Mouse (Mus musculus): ENCODE measurements around the gene Fkbp10. TPM values are rescaled to one million over a fixed set of nuclear protein-coding genes. Genes with fewer than 3 reads are reported as not detected.

The Fkbp10 gene
- polyA plus RNA-seq, 1 experiment from 2014 or later, result 7.2 TPM

- ATAC-seq (ENCODE audit: low read depth), result peak; percentile 99
- Histone ChIP-seq H3K9me3 (ENCODE audit: control insufficient read depth, low read length) (no peaks in the 10 kb centered on the region), H3K27me3 (ENCODE audit: control insufficient read depth, insufficient read depth, low read length) (no peaks in the 10 kb centered on the region), H3K27ac (ENCODE audit: low read depth, low read length) (peak within 1 kb of the TSS; percentile 70), H3K9ac (replicated peaks; ENCODE audit: low read depth, low read length) (peak within 1 kb of the TSS; percentile 76), H3K4me3 (ENCODE audit: low read depth, low read length) (peak within 1 kb of the TSS; percentile 70), H3K4me1 (ENCODE audit: control insufficient read depth, insufficient read depth, low read length) (peaks cover 5% of the 10 kb centered on the region; the same call in 1 of the 2 replicates), H3K36me3 (ENCODE audit: control insufficient read depth, insufficient read depth, low read length) (no peaks in the 10 kb centered on the region), H3K4me2 (ENCODE audit: low read depth, low read length) (peak within 1 kb of the TSS; percentile 43)
- 1% methylated on average over 37 of the region's 37 CpGs for WGBS
Measured at GRCm38 (mm10) chr11:100397600-100398389, 17.7 kb upstream of the Fkbp10 start, which contains the start of gene Jup. Gene Jup (minus strand): TSS chr11:100397763.

- Histone ChIP-seq H3K27me3 (ENCODE audit: control insufficient read depth, insufficient read depth, low read length) (no peaks in the 10 kb centered on the region), H3K4me2 (ENCODE audit: low read depth, low read length) (no peak overlapping the region), H3K36me3 (ENCODE audit: control insufficient read depth, insufficient read depth, low read length) (no peaks in the 10 kb centered on the region), H3K9ac (replicated peaks; ENCODE audit: low read depth, low read length) (no peak overlapping the region), H3K4me1 (ENCODE audit: control insufficient read depth, insufficient read depth, low read length) (peaks cover 5% of the 10 kb centered on the region; the same call in 1 of the 2 replicates), H3K9me3 (ENCODE audit: control insufficient read depth, low read length) (no peaks in the 10 kb centered on the region), H3K27ac (ENCODE audit: low read depth, low read length) (no peak overlapping the region), H3K4me3 (ENCODE audit: low read depth, low read length) (no peak overlapping the region)
- no peak for ATAC-seq (ENCODE audit: low read depth)
- WGBS, result 97% methylated on average over 7 of the region's 7 CpGs
Measured at GRCm38 (mm10) chr11:100398517-100398916, 17.0 kb upstream of the Fkbp10 start.

- Histone ChIP-seq H3K9ac (replicated peaks; ENCODE audit: low read depth, low read length) (no peak overlapping the region), H3K27me3 (ENCODE audit: control insufficient read depth, insufficient read depth, low read length) (no peaks in the 10 kb centered on the region), H3K4me1 (ENCODE audit: control insufficient read depth, insufficient read depth, low read length) (peaks cover 5% of the 10 kb centered on the region; the same call in 1 of the 2 replicates), H3K4me3 (ENCODE audit: low read depth, low read length) (no peak overlapping the region), H3K4me2 (ENCODE audit: low read depth, low read length) (no peak overlapping the region), H3K36me3 (ENCODE audit: control insufficient read depth, insufficient read depth, low read length) (no peaks in the 10 kb centered on the region), H3K9me3 (ENCODE audit: control insufficient read depth, low read length) (no peaks in the 10 kb centered on the region), H3K27ac (ENCODE audit: low read depth, low read length) (no peak overlapping the region)
- ATAC-seq (ENCODE audit: low read depth), result no peak
- WGBS, result 83% methylated on average over 9 of the region's 9 CpGs
Measured at GRCm38 (mm10) chr11:100399320-100399719, 16.2 kb upstream of the Fkbp10 start.

- no peaks in the 10 kb centered on the region for H3K36me3 ChIP-seq (ENCODE audit: control insufficient read depth, insufficient read depth, low read length)
- H3K4me1 ChIP-seq (ENCODE audit: control insufficient read depth, insufficient read depth, low read length), result peaks cover 3% of the 10 kb centered on the region; the same call in 1 of the 2 replicates
- H3K9ac ChIP-seq (replicated peaks; ENCODE audit: low read depth, low read length), result 0 out of 2 replicates have a peak overlapping the region, but pooled peaks have one; percentile 25
- ATAC-seq (ENCODE audit: low read depth), result no peak
- no peaks in the 10 kb centered on the region for H3K27me3 ChIP-seq (ENCODE audit: control insufficient read depth, insufficient read depth, low read length)
- no peak overlapping the region for H3K27ac ChIP-seq (ENCODE audit: low read depth, low read length)
- no peaks in the 10 kb centered on the region for H3K9me3 ChIP-seq (ENCODE audit: control insufficient read depth, low read length)
- WGBS, result 83% methylated on average over 12 of the region's 12 CpGs
- H3K4me2 ChIP-seq (ENCODE audit: low read depth, low read length), result no peak overlapping the region
- H3K4me3 ChIP-seq (ENCODE audit: low read depth, low read length), result no peak overlapping the region
Measured at GRCm38 (mm10) chr11:100399727-100400538, 15.6 kb upstream of the Fkbp10 start.

DNA sequence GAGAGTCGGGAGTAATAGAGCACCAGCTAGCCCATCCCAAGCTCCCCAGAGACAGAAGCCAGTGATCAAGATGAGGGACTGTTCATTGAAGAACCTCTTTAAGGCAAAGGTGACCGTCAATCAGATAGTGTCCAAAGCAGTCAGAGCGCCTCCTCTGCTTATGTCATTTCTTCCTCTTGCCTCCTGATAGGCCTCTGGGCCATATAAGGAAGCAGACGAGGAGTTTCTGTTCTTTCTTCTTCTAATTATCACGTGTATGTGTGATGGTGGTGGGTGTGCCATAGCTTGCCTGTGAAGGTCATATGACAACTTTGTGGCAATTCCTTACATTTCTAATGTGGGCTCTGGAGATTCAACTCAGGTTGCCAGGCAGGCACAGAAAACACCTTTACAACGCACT is 14.7 kb upstream of the Fkbp10 start:
- 77% methylated on average over 6 of the region's 6 CpGs for WGBS
- no peak overlapping the region for H3K4me2 ChIP-seq (ENCODE audit: low read depth, low read length)
- no peak overlapping the region for H3K9ac ChIP-seq (replicated peaks; ENCODE audit: low read depth, low read length)
- peaks cover 2% of the 10 kb centered on the region; the same call in 1 of the 2 replicates for H3K4me1 ChIP-seq (ENCODE audit: control insufficient read depth, insufficient read depth, low read length)
- no peaks in the 10 kb centered on the region for H3K9me3 ChIP-seq (ENCODE audit: control insufficient read depth, low read length)
- no peak overlapping the region for H3K4me3 ChIP-seq (ENCODE audit: low read depth, low read length)
- H3K36me3 ChIP-seq (ENCODE audit: control insufficient read depth, insufficient read depth, low read length), result no peaks in the 10 kb centered on the region
- no peak overlapping the region for H3K27ac ChIP-seq (ENCODE audit: low read depth, low read length)
- ATAC-seq (ENCODE audit: low read depth), result no peak
- H3K27me3 ChIP-seq (ENCODE audit: control insufficient read depth, insufficient read depth, low read length), result no peaks in the 10 kb centered on the region

DNA sequence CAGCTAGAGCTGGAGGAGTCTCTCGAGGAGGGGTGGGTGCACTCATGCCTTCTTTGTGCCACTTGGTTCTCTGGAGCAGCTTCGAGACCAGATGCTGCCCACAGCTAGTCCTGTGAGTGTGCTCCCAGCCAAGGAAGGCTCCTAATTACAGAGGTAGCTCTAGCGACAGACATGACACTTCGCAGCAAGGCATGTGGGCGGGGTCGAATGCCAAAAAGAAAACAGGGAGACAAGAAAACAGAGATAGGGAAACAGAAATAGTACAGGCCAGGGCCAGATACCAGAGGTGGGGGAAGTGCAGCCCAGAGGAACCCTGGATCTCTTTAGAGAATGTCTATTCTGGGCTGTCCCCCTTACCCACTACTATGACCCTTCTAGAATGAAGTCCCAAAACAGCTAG is 13.3 kb upstream of the Fkbp10 start:
- no peak overlapping the region for H3K27ac ChIP-seq (ENCODE audit: low read depth, low read length)
- H3K9ac ChIP-seq (replicated peaks; ENCODE audit: low read depth, low read length), result no peak overlapping the region
- H3K36me3 ChIP-seq (ENCODE audit: control insufficient read depth, insufficient read depth, low read length), result no peaks in the 10 kb centered on the region
- 46% methylated on average over 6 of the region's 6 CpGs for WGBS
- no peaks in the 10 kb centered on the region for H3K9me3 ChIP-seq (ENCODE audit: control insufficient read depth, low read length)
- H3K4me1 ChIP-seq (ENCODE audit: control insufficient read depth, insufficient read depth, low read length), result no peaks in the 10 kb centered on the region
- no peak overlapping the region for H3K4me2 ChIP-seq (ENCODE audit: low read depth, low read length)
- no peaks in the 10 kb centered on the region for H3K27me3 ChIP-seq (ENCODE audit: control insufficient read depth, insufficient read depth, low read length)
- H3K4me3 ChIP-seq (ENCODE audit: low read depth, low read length), result no peak overlapping the region
- ATAC-seq (ENCODE audit: low read depth), result no peak

DNA sequence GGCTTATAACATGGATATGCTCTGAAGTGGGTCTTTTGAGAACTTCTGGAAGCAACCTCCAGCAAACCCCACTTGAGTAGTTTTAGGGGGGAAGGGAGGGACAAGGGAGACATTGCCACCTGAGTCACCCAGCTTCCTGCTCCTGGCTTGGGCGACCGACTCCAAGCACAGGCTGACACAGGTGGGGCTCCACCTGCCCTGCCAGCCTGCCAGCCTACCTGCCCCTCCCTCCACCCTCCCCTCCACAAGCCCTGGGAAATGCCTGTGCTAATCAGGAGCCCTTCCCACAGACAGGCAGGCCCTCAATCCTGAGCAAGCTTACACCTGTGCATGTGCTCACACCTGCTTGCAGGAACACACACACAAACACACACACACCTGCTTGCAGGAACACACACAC is 12.8 kb upstream of the Fkbp10 start:
- WGBS, result 77% methylated on average over 2 of the region's 2 CpGs
- no peak for ATAC-seq (ENCODE audit: low read depth)

GRCm38 (mm10) chr11:100403445-100404134 is 11.9 kb upstream of the Fkbp10 start:
- Histone ChIP-seq H3K27ac (ENCODE audit: low read depth, low read length) (no peak overlapping the region), H3K27me3 (ENCODE audit: control insufficient read depth, insufficient read depth, low read length) (no peaks in the 10 kb centered on the region), H3K4me2 (ENCODE audit: low read depth, low read length) (no peak overlapping the region), H3K9me3 (ENCODE audit: control insufficient read depth, low read length) (no peaks in the 10 kb centered on the region), H3K9ac (replicated peaks; ENCODE audit: low read depth, low read length) (no peak overlapping the region), H3K4me1 (ENCODE audit: control insufficient read depth, insufficient read depth, low read length) (no peaks in the 10 kb centered on the region), H3K4me3 (ENCODE audit: low read depth, low read length) (no peak overlapping the region), H3K36me3 (ENCODE audit: control insufficient read depth, insufficient read depth, low read length) (no peaks in the 10 kb centered on the region)
- ATAC-seq (ENCODE audit: low read depth), result no peak
- WGBS, result 68% methylated on average over 10 of the region's 10 CpGs

More for the DNA sequence above, 12.8 kb upstream of the Fkbp10 start:
- H3K27me3 ChIP-seq (ENCODE audit: control insufficient read depth, insufficient read depth, low read length), result no peaks in the 10 kb centered on the region
- H3K9me3 ChIP-seq (ENCODE audit: control insufficient read depth, low read length), result no peaks in the 10 kb centered on the region
- no peaks in the 10 kb centered on the region for H3K36me3 ChIP-seq (ENCODE audit: control insufficient read depth, insufficient read depth, low read length)
- H3K9ac ChIP-seq (replicated peaks; ENCODE audit: low read depth, low read length), result no peak overlapping the region
- no peaks in the 10 kb centered on the region for H3K4me1 ChIP-seq (ENCODE audit: control insufficient read depth, insufficient read depth, low read length)
- H3K27ac ChIP-seq (ENCODE audit: low read depth, low read length), result no peak overlapping the region
- H3K4me3 ChIP-seq (ENCODE audit: low read depth, low read length), result no peak overlapping the region
- no peak overlapping the region for H3K4me2 ChIP-seq (ENCODE audit: low read depth, low read length)

Measured in neural tube, embryonic 14.5 days (tissue).